Mouse (Mus musculus): ENCODE results near the gene Thegl.

DNA sequence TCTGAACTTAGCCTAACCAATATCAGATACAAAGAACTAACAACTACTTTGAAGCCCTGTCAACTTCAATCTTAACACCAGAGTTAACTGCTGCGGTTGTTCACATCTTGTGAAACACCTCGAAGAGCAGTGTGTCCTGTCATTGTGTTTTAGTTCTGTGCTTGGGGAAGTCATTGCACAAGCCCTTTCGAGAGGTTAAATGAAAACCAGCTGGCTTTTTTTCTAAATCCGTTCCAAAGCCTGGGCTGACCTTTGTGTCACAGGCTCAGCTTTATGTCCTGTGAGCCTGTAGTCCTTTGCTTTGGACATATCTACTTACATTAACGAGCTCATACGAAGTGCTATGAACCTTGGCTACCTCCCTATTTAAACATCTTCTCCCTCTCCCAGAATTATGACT, 81.9 kb downstream of the Thegl start:
- TF ChIP-seq CTCF (IDR thresholded peaks at IDR 0.05; ENCODE audit: insufficient read depth, low read length) = no peak
- TF ChIP-seq POLR2A (IDR thresholded peaks at IDR 0.05; ENCODE audit: borderline replicate concordance, extremely low read depth, low read depth, low read length) = no peak

Measured in lung, adult 2 months (tissue).